Mouse (Mus musculus) mouse trophoblast stem cell (cell line): ENCODE results near the gene Cic.
"Not testable (repeated sequence)": the region's sequence is repeated elsewhere in the genome, so short reads cannot be mapped to it uniquely, and the experiment has no call there.

Source experiments
- in situ Hi-C, 2 experiments: fragments of 300-500 bp; cut with MseI, MboI; formaldehyde crosslinking; loops; 2 replicates in 1 of 2; 3 replicates in 1 of 2; pipeline ENCODE4 v1.15.1; 2025

Cic gene

GRCm38 (mm10) chr7:25303685-25304006 is 36.1 kb downstream of the Cic start:
- in situ Hi-C loops: no loop called here

GRCm38 (mm10) chr7:25305481-25305880 is 38.0 kb downstream of the Cic start:
- in situ Hi-C loops: no loop called here

GRCm38 (mm10) chr7:25305956-25306613 is 38.6 kb downstream of the Cic start, which contains the start of gene Tmem145:
TSS of gene Tmem145 (plus strand) at chr7:25306106.
- in situ Hi-C loops: no loop called here

- in situ Hi-C loops: no loop called here
These were observed 39.1 kb downstream of the Cic start for GRCm38 (mm10) chr7:25306614-25306996.

- in situ Hi-C loops: no loop called here
These were observed 41.3 kb downstream of the Cic start for GRCm38 (mm10) chr7:25308702-25309318.

GRCm38 (mm10) chr7:25309425-25309824 is 41.9 kb downstream of the Cic start:
- in situ Hi-C loops: no loop called here

GRCm38 (mm10) chr7:25311193-25311592 is 43.7 kb downstream of the Cic start:
- in situ Hi-C loops: no loop called here

GRCm38 (mm10) chr7:25313325-25313724 is 45.8 kb downstream of the Cic start:
- in situ Hi-C loops: no loop called here

GRCm38 (mm10) chr7:25314606-25315305 is 47.3 kb downstream of the Cic start:
- in situ Hi-C loops: no loop called here

- in situ Hi-C loops: no loop called here
These were observed 48.0 kb downstream of the Cic start for GRCm38 (mm10) chr7:25315306-25316041.

GRCm38 (mm10) chr7:25316532-25317445 is 49.3 kb downstream of the Cic start, which contains the start of gene Megf8:
TSS of gene Megf8 (plus strand) at chr7:25317164.
- in situ Hi-C loops: no loop called here

GRCm38 (mm10) chr7:25317446-25317999 is 50.0 kb downstream of the Cic start:
- in situ Hi-C loops: no loop called here

- in situ Hi-C loops: no loop called here
These were observed 54.6 kb downstream of the Cic start for GRCm38 (mm10) chr7:25322058-25322484.

- in situ Hi-C loops: no loop called here
These were observed 55.7 kb downstream of the Cic start for GRCm38 (mm10) chr7:25323219-25323618.

- in situ Hi-C loops: not testable (repeated sequence)
These were observed 57.9 kb downstream of the Cic start for GRCm38 (mm10) chr7:25325431-25325830.

GRCm38 (mm10) chr7:25326233-25326632 is 58.7 kb downstream of the Cic start:
- in situ Hi-C loops: no loop called here

GRCm38 (mm10) chr7:25333596-25334307 is 66.2 kb downstream of the Cic start:
- in situ Hi-C loops: no loop called here

GRCm38 (mm10) chr7:25334472-25334871 is 67.0 kb downstream of the Cic start:
- in situ Hi-C loops: no loop called here

- in situ Hi-C loops: no loop called here
These were observed 71.8 kb downstream of the Cic start for GRCm38 (mm10) chr7:25339329-25339728.
